Mouse (Mus musculus) lung, postnatal 10 days (tissue): ENCODE data around the gene Rapgef4.

Experiments used
- DNase-seq: peaks from one replicate; pipeline ENCODE4 v3.0.0; 2021

Rapgef4 gene

GRCm38 (mm10) chr2:72241714-72242472 lies 260.9 kb downstream of the Rapgef4 start:
- DNase-seq: no peak

DNA sequence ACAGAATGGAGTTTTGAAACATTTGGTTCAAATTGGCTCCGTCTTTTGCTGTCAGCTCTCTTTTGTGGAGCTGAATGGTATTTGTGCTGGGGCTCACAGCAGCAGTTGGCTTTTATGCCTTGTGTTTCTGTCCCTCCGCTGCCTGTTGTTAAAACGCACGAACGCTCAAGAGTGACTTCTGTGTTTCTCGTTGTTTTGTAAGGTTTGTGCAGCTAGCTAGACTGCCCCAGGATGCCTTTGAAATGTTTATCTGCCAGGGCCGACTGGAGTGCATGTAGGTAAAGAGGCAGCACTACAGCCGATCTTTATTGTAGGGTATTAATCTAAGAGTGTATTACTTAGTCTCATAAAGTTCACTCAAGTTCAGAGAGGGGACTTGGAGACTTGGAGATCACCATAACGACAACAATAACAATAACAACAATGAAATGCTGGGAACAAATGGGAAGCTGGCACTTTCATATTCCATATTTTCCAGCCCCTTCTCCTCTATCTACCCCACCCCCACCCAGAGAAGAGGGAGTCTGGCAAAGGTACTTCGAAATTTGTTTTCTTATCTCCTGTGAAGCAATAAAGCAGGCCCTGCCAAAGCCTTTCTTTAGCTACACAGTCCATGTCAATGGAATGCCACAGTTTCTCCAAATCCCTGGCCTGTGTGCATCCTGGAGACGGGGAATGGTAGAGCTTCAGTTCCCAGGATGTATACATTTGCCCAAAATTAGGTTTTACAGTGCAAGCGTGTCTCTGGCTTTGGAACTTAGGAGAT lies 262.1 kb downstream of the Rapgef4 start:
- no peak for DNase-seq

- DNase-seq: no peak
Measured at GRCm38 (mm10) chr2:72245631-72246030, 264.6 kb downstream of the Rapgef4 start.

- no peak for DNase-seq
Measured at GRCm38 (mm10) chr2:72246376-72246775, 265.3 kb downstream of the Rapgef4 start.

- no peak for DNase-seq
Measured at GRCm38 (mm10) chr2:72247819-72248218, 266.8 kb downstream of the Rapgef4 start.

DNA sequence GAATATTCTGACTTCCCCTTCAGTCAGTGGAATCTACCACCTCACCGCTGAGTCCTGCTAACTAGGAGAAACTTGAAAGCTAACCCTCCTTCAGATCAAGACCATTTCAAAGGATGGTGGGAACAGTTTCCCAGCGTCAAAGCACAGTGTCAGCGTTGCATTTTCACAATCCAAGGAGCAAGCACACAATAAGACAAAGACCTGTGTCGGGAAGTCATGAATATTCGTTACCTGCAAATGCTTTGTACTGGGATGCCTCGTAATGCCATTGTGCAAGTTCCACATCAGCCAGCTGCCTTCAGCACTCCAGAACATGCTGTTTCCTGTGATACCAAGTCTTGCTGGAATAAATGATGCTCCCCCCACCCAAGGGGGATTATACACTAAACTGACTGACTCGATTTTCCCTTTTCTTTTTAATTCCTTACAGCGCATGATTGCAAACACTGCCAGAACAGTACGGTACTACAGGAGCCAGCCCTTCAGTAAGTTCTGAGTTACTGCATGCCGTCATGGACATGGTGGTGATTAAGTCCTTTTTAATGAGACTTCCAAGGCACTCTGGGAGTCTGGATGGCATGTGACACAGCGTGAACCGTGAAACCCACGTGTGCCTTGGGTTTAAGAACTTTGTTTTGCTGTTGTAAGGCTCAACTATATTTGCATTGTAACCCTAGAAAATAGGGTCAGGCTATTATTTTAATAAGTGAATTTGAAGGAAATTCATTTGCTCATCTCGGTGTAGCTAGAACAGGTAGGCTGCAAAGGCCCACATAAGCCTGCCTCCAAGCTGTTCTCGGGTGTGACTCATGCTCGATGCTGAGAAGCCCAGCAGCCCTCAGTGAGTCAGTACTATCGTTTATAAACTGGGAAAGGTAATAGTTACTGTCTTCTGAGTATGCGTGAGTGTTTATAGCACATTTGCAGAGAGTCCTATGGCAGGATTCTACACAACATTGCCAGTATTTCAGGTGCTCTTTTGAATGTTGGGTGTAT lies 271.8 kb downstream of the Rapgef4 start:
- no peak for DNase-seq

GRCm38 (mm10) chr2:72253882-72254281 lies 272.8 kb downstream of the Rapgef4 start:
- no peak for DNase-seq

- DNase-seq: peak; percentile 28
Measured at GRCm38 (mm10) chr2:72254813-72255582, 274.0 kb downstream of the Rapgef4 start.

DNA sequence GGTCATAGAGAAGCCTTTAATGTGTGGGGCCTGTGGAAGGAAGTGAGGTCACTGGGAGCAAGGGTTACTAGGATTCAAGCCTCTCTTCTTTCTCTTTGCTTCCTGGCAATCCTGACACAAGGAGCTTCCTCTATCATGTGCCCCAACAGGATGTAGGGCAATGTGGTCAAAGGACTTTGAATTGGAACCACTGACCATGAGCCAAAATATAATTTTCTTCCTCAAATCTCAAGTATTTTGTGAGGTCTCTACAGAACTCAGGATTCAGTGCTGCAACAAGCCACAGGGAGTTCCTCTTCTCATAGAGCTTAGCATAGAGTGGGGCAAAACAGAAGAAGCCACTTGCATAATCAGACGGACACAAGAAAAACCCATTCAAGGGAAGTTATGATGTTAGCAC lies 279.7 kb downstream of the Rapgef4 start:
- no peak for DNase-seq

GRCm38 (mm10) chr2:72262814-72263480 lies 281.9 kb downstream of the Rapgef4 start:
- DNase-seq: no peak

- DNase-seq: no peak
Measured at GRCm38 (mm10) chr2:72267390-72267789, 286.4 kb downstream of the Rapgef4 start.

- peak; percentile 25 for DNase-seq
Measured at GRCm38 (mm10) chr2:72269651-72270341, 288.8 kb downstream of the Rapgef4 start.

DNA sequence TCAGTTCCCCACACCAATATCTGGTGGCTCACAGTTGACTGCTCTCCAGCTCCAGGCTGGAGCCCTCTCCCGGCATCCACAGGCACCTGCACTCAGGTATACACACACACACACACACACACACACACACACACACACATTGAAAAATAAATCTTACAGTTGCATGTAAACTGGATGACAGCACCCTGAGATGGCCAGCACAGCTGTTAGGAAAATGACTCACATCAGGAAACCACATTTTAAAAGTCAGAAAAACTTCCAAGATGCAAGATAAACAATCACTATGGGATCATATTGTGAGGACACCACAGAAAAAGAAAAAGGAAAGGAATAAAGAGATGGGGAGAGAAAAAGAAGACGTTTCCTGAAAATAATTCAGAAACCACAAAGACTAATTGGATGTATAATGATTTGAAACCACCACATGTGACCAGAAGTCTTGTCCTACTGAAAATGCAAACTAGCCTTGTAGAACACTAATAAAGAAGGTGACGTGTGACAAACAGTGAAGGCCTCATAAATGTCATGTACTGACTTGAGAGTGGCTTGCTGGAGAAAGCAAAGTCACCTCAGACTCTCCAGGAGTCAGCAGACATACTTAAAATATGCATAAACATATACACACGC lies 297.3 kb downstream of the Rapgef4 start:
- DNase-seq: no peak

- DNase-seq: no peak
Measured at GRCm38 (mm10) chr2:72280524-72280923, 299.5 kb downstream of the Rapgef4 start.

- no peak for DNase-seq
Measured at GRCm38 (mm10) chr2:72281971-72282370, 300.9 kb downstream of the Rapgef4 start.

- DNase-seq: no peak
Measured at GRCm38 (mm10) chr2:72282733-72283132, 301.7 kb downstream of the Rapgef4 start.

DNA sequence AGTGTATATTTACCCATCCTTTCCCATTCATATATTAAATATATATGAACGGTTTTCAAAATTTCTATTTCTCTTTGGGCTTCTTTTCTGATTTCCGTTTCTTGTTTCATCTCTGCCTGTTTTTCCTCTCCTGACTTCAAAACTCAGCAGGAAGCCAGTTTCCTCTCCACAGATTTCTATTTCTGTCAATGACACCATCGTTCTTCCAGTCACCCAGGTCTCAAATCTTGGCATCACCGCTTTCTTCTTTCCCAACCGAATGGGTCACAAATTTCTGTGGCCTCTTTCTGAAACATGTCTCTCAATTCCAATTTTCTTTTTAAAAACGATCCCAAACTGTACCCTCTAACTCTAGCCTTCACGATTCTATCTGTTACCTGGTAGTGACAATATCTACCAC lies 303.6 kb downstream of the Rapgef4 start:
- DNase-seq: no peak

- DNase-seq: peak; percentile 83
Measured at GRCm38 (mm10) chr2:72285256-72285887, 304.3 kb downstream of the Rapgef4 start, which contains the start of gene Map3k20. TSS of gene Map3k20 (plus strand) at chr2:72285637.

- peak; percentile 45 for DNase-seq
Measured at GRCm38 (mm10) chr2:72285888-72286661, 305.0 kb downstream of the Rapgef4 start.
